Mouse (Mus musculus): Measurements from ENCODE around the gene Gm20843. TPM values are rescaled to one million over a fixed set of nuclear protein-coding genes. Genes with fewer than 3 reads are reported as not detected.

Gm20843 gene
- polyA plus RNA-seq (2015; fragmentation: Illumina TruSeq; extraction: RNeasy Lipid Tissue Mini Kit (QIAGEN cat#74804); ENCODE audit: low read depth, low replicate concordance), result not detected

DNA sequence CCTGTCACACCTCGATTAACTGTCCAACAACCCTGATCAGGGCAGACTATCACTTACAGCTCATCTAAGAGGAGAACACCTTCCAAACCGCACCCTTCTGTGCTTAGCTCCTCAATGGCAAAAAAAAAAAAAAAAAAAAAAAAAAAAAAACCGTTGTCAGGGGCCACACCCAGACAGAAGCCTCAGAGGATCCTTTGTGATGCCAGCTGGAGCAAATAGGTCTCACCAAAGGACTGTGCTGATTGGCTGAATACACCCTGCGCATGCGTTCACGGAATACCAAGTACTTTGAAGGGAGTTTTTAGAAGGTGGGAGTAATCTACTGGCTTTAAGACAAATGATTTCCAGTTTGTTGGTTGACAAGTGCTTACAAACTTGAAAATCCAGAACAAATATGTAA is at the start of gene Gm20843:
TSS of gene Gm20843 (minus strand) at position 101 of the 400 bp plus-strand sequence.

All from brain, adult 10 weeks (tissue).